Comparison of ENCODE assay signal across 7 mouse cellular contexts in genomic region chr9:40479333-40479732, GRCm38 (mm10). TPM values are rescaled to one million over a fixed set of nuclear protein-coding genes. Genes with fewer than 3 reads are reported as not detected.
DNase-seq lines count a peak whose midpoint lies in the region; ATAC-seq and TF ChIP-seq lines count a peak whose summit lies in the region.

No protein-coding gene starts in this region.

- H3K36me3 ChIP-seq in heart, embryonic 13.5 days = no peaks in the 10 kb centered on the region
- no peaks in the 10 kb centered on the region for H3K36me3 ChIP-seq in liver, adult 2 months (ENCODE audit: control insufficient read depth, insufficient read depth, low read length)
- no peaks in the 10 kb centered on the region for H3K36me3 ChIP-seq in small intestine, adult 2 months (ENCODE audit: control insufficient read depth, insufficient read depth, low read length)
- H3K36me3 ChIP-seq in neural tube, embryonic 15.5 days = no peaks in the 10 kb centered on the region

- DNase-seq in urinary bladder, postnatal 14 days (ENCODE audit: low spot score) = peak; percentile 58
- DNase-seq in urinary bladder, postnatal 10 days (ENCODE audit: low spot score) = no peak
- DNase-seq in adrenal gland, postnatal 10 days = peak; percentile 82
- DNase-seq in liver, adult 2 months (ENCODE audit: extremely low read depth, low read depth, low spot score) = peak; percentile 31

- H3K79me2 ChIP-seq in liver, adult 2 months (ENCODE audit: control insufficient read depth, insufficient read depth, low read length) = no peaks in the 10 kb centered on the region

- peaks cover 36% of the 10 kb centered on the region for H3K4me1 ChIP-seq in heart, embryonic 13.5 days
- H3K4me1 ChIP-seq in liver, adult 2 months (ENCODE audit: control insufficient read depth, insufficient read depth, low read length) = no peaks in the 10 kb centered on the region
- no peaks in the 10 kb centered on the region for H3K4me1 ChIP-seq in small intestine, adult 2 months (ENCODE audit: control insufficient read depth, insufficient read depth, insufficient read length, low read length)
- H3K4me1 ChIP-seq in neural tube, embryonic 15.5 days = no peaks in the 10 kb centered on the region

- peak; percentile 82 for TF ChIP-seq CTCF in liver, adult 2 months (IDR thresholded peaks at IDR 0.05; ENCODE audit: low read depth, low read length)
- peak; percentile 79; the same call in 1 of the 2 replicates for TF ChIP-seq CTCF in small intestine, adult 2 months (IDR thresholded peaks at IDR 0.05; ENCODE audit: extremely low read depth, insufficient read length, insufficient replicate concordance, low read depth, low read length)

- ATAC-seq in heart, embryonic 13.5 days (ENCODE audit: extremely low read depth, insufficient number of reproducible peaks, low FRiP score, low TSS enrichment) = no peak
- no peak for ATAC-seq in neural tube, embryonic 15.5 days (ENCODE audit: low FRiP score)

- peaks cover 7% of the 10 kb centered on the region; the same call in 1 of the 2 replicates for H3K27me3 ChIP-seq in heart, embryonic 13.5 days (replicated peaks)
- no peaks in the 10 kb centered on the region; the same call in 1 of the 2 replicates for H3K27me3 ChIP-seq in liver, adult 2 months (ENCODE audit: control insufficient read depth, insufficient read depth, low read length)
- no peaks in the 10 kb centered on the region for H3K27me3 ChIP-seq in small intestine, adult 2 months (ENCODE audit: control insufficient read depth, insufficient read depth, low read length)
- no peaks in the 10 kb centered on the region for H3K27me3 ChIP-seq in neural tube, embryonic 15.5 days (replicated peaks)

- H3K4me2 ChIP-seq in heart, embryonic 13.5 days = no peak overlapping the region
- no peak overlapping the region for H3K4me2 ChIP-seq in neural tube, embryonic 15.5 days

- H3K9ac ChIP-seq in heart, embryonic 13.5 days = no peak overlapping the region
- H3K9ac ChIP-seq in liver, adult 2 months (ENCODE audit: low read depth, low read length) = no peak overlapping the region
- no peak overlapping the region for H3K9ac ChIP-seq in neural tube, embryonic 15.5 days (replicated peaks)

- H3K4me3 ChIP-seq in heart, embryonic 13.5 days = no peak overlapping the region
- H3K4me3 ChIP-seq in liver, adult 2 months (ENCODE audit: insufficient read depth, low read depth, low read length) = no peak overlapping the region
- no peak overlapping the region for H3K4me3 ChIP-seq in small intestine, adult 2 months (ENCODE audit: low read depth, low read length)
- no peak overlapping the region for H3K4me3 ChIP-seq in neural tube, embryonic 15.5 days (replicated peaks)

- TF ChIP-seq POLR2A in liver, adult 2 months (IDR thresholded peaks at IDR 0.05; ENCODE audit: extremely low read depth, insufficient read depth, low read length) = no peak
- TF ChIP-seq POLR2A in small intestine, adult 2 months (IDR thresholded peaks at IDR 0.05; ENCODE audit: low read depth, low read length) = no peak

- 33% methylated on average over 4 of the region's 4 CpGs for WGBS in heart, embryonic 13.5 days
- 36% methylated on average over 4 of the region's 4 CpGs for WGBS in liver, adult 2 months
- 28% methylated on average over 4 of the region's 4 CpGs for WGBS in small intestine, adult 2 months
- 48% methylated on average over 4 of the region's 4 CpGs for WGBS in neural tube, embryonic 15.5 days

- H3K9me3 ChIP-seq in heart, embryonic 13.5 days = no peaks in the 10 kb centered on the region
- no peaks in the 10 kb centered on the region for H3K9me3 ChIP-seq in neural tube, embryonic 15.5 days (replicated peaks)

- H3K27ac ChIP-seq in heart, embryonic 13.5 days (replicated peaks) = peak overlapping the region; percentile 84
- no peak overlapping the region for H3K27ac ChIP-seq in liver, adult 2 months (replicated peaks; ENCODE audit: insufficient read depth, low read depth, low read length)
- H3K27ac ChIP-seq in small intestine, adult 2 months (ENCODE audit: insufficient read depth, low read depth, low read length) = no peak overlapping the region
- no peak overlapping the region for H3K27ac ChIP-seq in neural tube, embryonic 15.5 days (replicated peaks)

RNA-seq across cellular contexts. Expression of gene Gramd1b, which starts 51.9 kb away (rescaled TPM):
- total RNA-seq in adrenal gland, postnatal 10 days (2021) = 100 to 1,000 TPM; 281 to 297 TPM
- 5.8 and 6.8 TPM in 2 replicates for polyA plus RNA-seq in heart, embryonic 13.5 days (2015; fragmentation: Nextera tagmentation; extraction: Ambion mirVana)
- total RNA-seq in liver, adult 2 months (2014; rRNA removed) = 1.3 and 2.0 TPM in 2 replicates
- 0.72 and 1.2 TPM in 2 replicates for polyA plus RNA-seq in liver, adult 2 months (2012; rRNA removed)
- 20.3 and 128 TPM in 2 replicates for polyA plus RNA-seq in small intestine, adult 2 months (2012; rRNA removed)
- 14.0 and 16.3 TPM in 2 replicates for polyA plus RNA-seq in neural tube, embryonic 15.5 days (2015; fragmentation: Nextera tagmentation; extraction: Ambion mirVana)
